Mouse (Mus musculus) c-Kit-positive CD71-positive TER-119-negative erythroid progenitor cells, embryonic 14.5 days (primary cell): ENCODE results near the gene Gfer.
"Not testable (repeated sequence)": the region's sequence is repeated elsewhere in the genome, so short reads cannot be mapped to it uniquely, and the experiment has no call there.

Experiments used
- DNase-seq: peaks from one replicate; pipeline ENCODE4 v3.0.0-alpha.2; 2013; ENCODE audit warnings: low read depth

Gfer gene

DNA sequence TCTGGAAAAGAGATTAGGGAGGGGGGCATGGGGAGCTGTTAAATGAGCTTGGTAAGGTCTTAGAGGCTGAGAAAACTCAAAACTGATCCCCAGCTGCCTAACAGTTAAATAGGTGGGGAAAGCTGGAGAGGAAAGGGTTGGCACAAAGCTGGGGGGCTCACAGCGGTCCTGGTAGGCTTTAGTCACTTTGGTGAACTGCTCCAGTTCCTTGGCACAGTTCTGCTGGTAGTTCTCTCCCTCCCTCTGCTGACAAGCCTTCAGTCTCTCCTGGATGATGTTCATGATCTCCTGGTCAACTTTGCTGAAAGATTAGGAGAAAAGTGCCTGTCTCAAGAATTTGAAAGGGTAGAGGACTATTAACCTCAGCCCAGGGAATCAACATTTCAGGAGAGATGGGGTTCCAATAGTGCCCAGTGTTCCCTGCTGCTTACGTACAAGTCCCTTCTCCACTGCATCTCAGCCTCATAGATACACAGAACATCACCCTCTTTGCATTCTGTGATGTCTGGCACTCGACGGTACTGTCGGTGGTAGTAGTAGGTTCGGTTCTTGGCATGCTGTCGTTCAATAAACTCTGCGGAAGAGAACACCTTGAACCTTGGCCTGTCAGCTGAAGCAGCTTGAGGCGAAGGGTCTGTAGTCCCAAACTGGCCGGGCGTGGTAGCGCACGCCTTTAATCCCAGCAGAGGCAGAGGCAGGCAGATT lies 26.4 kb upstream of the Gfer start:
- DNase-seq: no peak

DNA sequence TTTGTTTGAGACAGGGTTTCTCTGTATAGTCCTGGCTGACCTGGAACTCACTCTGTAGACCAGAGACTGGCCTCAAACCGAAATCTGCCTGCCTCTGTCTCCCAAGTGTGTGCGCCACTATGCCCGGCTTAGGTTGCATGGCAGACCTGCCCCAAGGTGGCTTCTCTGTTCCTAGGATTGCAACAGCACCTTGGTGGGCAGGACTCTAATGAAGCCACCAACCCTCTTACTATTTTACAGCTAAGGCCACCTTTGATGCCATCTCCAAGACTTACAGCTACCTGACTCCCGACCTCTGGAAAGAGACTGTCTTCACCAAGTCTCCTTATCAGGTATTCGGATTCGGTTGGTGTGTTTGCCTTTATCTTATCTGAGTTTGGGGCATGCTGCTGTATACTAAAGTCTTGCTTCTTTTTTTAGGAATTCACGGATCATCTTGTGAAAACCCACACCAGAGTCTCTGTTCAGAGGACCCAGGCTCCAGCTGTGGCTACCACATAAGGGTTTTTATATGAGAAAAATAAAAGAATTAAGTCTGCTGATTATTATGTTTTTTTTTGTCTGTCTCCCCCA lies 25.5 kb upstream of the Gfer start:
- not testable (repeated sequence) for DNase-seq

DNA sequence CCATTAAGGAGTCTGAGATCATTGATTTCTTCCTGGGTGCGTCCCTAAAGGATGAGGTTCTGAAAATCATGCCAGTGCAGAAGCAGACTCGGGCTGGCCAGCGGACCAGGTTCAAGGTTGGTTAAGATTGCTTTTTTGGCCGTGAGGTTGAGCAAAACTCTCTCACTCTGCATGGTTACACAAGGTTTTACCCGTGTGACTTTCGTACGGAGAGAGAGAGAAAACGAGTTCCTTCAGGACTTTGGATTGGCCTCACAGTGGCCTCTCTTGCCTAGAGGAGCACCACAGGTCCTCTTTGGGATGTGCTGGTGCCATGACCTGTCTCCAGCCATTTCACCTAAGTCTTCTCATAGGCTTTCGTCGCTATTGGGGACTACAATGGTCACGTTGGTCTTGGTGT lies 24.7 kb upstream of the Gfer start:
- not testable (repeated sequence) for DNase-seq

DNA sequence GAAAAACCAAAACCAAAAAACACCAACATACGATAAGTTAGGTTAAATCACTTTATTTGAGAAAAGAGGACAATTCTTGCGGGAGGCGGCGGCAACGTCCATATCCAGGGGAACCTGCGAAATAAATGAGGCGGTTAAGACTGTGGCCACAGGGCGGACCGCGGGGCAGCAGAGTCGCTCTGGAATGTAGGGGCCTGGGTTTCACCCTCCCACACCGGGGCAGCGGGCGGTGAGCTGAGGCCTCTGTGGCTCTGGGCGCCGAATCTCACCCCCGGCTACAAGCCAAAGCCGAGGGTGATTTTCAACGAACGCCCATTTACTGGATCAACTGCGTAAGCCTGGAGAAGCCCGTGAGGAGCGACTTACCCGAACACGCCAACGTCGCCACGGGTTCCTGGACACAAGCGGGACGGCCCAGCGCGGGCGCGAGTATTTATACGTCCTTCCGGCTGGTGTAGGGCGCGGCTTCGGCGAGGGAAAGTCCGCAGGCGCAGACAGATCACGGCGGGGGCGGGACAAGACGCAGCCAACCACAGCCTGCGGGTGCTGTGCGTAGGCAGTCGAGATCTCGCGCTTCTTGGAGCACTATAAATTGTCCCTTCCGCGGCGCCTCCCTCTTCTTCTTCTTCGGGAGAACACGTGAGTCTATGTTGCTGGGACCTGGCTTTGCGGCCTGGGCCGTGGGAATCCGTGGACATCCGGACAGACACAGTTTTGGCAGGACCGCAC lies 23.7 kb upstream of the Gfer start:
- peak; percentile 95 for DNase-seq

DNA sequence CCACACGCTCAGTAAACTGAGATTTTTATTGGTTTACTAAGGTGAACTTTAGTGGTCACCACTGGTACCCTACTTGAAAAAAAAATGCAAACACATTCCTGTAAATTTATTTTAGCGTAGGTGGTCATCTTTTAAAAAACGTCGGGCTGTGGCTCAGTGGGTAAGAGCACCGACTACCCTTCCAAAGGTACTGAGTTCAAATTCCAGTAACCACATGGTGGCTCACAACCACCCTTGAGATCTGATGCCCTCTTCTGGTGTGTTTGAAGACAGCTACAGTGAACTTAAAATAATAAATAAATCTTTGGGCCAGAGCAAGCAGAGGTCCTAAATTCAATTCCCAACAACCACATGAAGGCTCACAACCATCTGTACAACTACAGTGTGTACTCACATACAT lies 23.0 kb upstream of the Gfer start:
- DNase-seq: not testable (repeated sequence)

DNA sequence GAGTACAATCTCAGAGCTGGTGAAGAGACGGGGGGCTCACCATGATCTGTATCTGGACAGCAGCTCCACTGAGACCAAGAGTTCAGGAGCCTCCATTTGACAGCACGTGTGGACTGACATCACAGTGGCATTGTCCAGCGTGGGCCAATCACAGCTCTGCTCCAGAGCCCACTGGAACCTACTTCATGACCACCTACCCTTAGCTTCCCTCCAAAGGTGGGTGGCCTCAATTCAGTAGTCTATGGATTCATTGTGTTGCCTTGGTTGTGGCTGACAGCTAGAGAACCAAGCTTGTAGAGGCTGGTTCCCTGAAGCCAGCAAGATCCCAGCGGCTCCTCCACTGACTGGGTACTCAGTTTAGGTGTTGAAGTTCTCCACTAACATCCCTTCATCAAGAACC lies 22.0 kb upstream of the Gfer start, which contains the start of the genes Rnf151 and Rps2:
Gene Rnf151, minus strand, starts transcription at position 121 of the 400 bp plus-strand sequence.
Gene Rps2, plus strand, starts transcription at position 174 of the 400 bp plus-strand sequence.
- no peak for DNase-seq

DNA sequence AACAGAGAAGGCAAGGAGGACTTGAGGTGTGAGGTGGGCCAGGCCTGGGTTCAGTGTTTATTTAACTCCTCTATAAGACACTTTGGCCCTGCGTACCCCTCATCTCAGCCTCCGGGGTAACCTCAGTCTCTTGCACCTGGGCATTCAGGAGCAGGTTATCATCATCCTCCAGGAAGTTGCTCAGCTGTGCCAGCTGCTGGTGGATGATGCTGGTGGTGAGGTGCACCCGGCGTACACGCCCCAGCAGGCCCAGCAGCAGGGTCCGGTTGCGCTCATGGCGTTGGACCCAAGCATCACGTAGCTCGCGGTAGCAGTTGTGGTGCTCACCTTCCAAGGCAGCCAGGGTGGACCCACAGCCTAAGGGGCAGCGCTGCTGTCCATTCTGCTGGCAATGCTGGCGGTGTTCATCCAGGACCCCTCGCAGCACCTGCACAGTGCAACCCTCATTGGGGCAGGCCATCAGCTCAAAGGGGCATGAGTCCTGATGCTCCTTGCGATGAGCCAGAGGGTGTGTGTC lies 20.3 kb upstream of the Gfer start:
- DNase-seq: no peak

DNA sequence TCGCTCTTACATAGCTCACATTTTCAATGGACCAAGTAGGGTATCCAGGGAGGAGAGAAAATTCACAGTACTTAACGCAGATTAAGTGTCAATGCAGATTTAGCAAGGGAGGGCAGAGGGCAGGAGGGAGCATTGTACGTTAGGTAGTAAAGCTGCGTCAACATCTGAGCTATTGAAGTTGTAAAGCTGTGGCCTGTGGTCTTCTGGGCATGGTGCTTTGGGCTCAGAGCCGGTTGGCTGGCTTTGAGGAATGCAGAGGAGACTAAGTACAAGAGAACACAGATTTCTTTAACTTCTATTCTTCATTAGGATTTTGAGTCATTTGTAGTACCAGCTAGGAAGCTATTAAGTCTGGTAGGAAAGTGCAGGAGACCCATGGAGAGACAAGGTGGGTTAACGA lies 19.6 kb upstream of the Gfer start:
- no peak for DNase-seq

DNA sequence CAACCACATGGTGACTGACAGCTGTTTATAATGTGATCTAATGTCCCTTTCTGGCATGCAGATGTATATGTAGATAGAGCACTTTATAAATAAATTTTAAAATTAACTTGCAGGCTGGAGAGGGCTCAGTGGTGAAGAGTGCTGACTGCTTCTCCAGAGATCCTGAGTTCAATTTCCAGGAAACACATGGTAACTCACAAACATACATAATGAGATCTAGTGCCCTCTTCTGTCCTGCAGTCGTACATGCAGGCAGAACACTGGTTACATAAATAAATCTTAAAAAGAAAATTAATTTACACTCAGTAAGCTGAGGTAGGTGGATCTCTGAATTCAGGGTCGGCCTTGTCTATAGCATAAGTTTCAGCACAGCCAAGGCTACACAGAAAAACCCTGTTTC lies 12.7 kb upstream of the Gfer start:
- no peak for DNase-seq

DNA sequence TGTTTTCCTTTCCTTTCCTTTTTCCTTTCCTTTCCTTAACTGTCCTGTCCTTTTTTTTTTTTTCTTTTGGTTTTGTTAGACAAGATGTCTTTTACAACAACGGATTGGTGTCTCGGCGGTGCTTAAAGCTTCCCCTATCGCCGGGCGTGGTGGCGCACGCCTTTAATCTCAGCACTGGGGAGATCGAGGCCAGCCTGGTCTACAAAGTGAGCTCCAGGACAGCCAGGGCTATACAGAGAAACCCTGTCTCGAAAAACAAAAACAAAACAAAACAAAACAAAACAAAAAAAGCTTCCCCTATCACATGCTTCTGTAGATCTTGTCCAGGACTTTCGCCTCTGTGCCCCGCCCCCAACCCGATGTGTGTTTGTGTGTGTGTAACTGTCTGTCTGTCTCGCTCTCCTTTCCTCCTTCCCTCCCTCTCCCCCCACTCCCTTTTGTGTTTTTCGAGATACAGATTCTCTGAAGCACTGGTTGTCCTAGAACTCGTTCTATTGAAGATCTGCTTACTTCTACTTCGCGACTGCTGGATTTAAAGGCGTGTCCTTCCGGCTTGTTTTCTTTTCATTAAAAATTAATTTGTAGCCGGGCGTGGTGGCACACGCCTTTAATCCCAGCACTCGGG lies 12.0 kb upstream of the Gfer start:
- no peak for DNase-seq

DNA sequence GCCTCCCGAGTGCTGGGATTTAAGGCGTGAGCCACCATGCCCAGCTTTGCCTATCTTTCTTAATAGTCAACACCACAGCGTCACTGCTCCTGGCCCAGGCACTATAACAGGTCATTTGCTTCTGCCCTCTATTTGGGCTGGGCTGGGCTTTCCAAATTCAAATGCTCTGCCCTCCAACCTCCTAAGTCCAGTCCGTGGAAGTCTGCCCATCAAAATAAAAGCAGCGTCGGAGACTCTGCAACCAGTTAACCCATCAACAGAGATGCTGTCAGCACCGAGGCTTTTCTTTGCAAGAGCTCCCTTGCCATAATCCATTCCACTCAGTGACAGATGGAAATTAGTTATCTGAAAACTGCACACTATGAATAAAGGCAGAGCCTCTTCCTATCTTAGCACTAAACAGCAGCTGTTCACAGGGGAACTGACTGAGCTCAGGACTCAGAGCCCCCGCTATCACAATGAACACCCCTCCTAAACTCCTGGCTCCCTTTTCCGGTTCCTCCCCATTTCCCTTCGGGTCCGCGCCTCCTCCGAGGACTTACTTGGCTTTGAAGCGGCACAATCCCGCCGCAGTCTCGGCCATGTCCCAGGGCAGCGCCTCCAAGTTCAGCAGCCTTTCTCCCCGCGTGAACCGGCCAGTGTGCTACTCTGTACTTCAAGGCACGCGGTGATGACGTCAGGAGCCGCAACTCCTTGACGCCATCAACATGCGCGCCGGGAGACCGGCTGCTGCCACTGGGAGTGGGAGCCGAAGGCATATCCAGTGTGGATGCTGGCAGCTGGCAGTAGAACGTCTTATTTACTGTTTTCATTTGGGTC lies 11.2 kb upstream of the Gfer start, which contains the start of gene Tbl3:
Gene Tbl3, minus strand, starts transcription at position 679 of the 819 bp plus-strand sequence.
- DNase-seq: peak; percentile 92

DNA sequence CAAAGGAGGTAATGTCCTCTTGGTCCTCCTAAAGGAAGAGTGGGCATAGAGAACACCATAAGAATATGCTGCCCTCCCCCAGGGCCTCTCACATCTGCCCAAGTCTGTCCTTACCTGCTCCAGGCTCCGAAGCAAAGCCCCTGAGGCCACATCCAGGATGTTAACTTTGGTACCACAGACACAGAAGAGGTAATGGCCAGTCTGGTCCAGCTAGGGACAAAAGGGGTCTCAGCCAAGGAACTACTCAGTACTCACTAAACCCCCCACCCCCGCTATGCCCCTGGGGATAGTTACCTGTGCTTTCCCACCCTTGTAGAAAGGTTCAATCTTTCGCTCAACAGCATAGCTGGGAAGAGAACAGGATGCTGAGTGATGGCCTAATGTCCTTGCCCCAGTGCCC lies 9.9 kb upstream of the Gfer start:
- no peak for DNase-seq

DNA sequence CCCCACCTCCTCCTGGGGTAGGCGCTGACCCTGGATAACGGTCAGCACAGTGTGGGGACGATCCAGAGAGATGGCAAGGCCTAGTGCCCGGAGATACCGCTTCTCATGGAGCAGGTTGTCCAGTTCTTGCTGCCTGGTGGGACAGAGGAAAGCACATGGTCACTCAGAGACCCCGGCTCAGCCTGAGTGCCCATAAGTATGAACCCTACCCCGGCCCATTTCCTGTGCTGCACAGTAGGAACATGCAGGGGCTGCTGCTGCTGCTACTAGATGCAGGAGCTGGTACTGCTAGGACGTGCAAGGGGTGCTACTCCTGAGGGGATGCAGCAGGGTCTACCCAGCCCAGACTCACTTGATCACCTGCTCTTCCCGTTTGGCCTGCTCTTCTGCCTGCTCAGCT lies 5.3 kb upstream of the Gfer start:
- no peak for DNase-seq

DNA sequence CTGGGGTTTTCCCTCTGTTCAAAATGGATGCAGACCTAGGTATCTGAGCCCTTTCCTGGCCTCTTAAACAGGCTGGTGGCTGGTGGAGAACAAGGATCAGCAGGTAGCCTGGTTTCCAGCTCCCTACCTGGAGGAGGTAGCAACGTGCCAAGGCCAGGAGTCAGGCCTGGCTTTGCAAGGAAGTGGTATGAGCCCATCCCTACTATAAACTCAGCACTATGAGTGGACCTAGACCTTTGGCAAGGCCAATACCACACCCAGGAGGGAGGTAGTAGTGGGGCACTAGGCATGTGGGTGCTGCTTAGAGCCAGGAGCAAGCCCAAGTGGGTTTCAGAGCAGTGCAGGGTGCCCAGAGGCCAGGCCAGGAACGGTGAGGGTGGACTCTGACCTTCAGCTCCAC lies 3.5 kb upstream of the Gfer start:
- DNase-seq: no peak

DNA sequence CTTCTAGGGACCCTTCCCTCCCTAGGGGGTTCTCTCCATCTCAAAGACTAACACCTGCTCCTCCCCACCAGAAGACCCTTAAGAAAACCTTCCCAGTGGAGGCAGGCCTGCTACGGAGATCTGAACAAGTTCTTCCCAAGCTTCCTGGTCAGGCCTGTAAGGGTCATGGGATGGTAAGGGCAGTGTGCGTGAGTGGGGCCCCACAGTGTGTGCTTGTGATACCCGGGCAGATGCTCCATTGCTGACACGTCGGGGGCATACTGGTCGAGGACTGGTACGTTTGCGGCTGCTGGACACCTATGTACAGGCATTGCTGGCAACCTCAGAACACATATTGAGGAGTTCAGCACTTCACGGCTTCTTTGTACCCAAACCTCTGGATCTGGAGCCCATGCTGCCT lies 2.8 kb upstream of the Gfer start:
- no peak for DNase-seq

DNA sequence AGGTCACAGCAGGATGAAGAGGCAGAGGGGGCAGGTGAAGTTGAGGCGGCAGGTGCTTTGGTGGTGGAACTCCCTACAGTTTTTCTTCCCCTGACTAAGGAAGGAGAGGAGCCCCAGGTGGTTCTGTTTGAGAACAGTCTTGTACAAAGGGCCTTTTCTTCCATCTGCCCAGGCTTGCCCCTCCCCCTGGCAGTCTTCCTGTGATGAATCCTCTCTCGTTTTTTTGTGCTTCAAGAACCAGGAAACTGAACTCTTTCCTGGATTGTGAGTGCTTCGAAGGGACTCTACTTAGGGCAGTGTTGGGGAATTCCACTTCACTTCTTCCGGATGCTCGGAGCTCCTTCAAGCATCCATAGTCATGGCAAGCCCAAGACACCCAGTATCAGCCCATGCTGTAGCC lies 2.0 kb upstream of the Gfer start:
- DNase-seq: no peak

DNA sequence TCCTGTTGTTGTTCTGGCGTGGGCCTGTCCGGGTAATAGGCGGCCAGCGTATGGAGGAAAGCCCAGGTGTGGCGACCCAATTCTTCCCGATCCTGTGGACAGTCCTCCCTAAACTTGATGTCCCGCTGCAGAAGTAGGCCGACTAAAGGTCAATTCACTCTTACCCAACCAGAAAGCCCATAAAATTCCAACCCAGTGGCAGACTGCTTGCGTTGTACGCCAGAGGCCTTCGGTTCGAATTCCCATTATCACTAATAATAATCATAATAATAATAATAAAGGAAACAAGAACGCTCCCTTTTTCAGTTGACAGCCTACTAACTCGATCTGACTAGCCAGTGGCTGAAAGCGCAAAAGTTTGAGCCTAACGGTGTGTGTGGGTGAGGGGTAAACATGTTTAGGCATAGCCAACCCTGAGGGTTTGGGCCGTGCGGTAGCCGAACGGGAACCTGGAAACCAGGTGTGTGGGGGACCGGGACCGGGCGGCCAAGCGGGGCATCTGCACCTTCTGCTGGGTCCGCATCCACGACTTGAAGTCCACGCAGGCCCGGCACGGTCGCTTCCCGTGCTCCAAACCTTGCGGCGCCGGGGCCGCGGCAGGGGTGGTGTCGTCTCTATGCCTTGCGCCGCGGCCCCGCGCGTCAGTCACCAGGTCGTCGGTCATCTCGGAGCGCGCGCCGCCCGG lies 488 bp downstream of the Gfer start:
- DNase-seq: no peak

DNA sequence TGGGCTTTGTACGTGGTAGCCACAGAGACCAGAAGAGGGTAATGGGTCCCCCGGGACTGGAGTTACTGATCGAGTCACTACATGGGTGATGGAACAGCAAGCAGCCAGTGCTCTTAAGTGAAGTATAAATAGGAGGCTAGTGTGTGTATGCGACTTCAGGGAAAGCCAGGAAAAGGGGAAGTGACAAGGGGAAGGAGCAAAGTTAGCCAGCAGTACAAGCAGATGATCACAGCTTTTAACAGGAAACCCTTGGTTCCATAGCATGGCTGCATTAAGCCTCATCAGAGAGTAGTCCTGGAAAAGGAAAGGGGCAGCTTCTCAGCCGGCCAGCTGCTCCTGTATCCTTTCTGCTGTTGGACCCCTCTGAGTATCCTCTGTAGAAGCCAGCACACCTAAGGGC lies 3.6 kb downstream of the Gfer start:
- DNase-seq: no peak

DNA sequence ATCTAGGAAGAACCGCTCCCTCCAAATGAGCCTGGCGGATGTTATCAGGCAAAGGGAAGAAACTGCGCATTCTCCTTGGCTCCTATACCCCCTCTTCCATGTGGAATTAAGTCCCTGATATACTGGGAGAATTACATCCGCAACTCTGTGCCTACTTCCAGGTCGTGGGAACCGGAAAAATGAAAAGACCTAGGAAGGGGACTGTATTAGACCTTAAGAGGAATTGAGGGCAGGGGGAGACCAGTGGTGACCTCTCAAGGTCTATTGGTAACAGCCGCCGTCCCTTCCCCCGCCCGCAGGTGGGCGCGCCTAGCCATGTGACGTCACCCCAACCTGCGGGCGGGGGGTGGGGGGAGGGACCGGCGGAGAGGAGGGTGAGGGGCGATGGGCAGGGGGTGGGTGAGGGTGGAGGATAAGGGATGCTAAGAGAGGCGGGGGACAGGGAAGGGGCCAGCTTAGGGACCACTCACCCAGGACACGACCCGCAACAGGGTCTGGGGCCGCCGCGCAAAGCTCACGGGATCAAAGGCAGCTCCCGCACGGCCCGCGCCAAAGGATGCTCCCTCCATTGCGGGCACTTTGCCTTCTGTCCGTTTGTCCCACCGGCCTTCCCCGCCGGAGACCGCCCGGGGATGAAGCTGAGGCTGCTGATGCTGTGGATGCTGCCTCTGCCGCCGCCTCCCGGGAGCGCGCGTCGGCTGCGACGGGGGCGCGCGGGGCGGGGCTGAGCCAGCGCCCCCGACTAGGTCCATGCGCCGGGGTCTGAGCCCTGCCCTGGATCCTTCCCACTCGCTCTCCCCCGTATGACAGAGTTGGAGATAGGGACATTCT lies 6.5 kb downstream of the Gfer start, which contains the start of gene Syngr3:
Gene Syngr3, minus strand, starts transcription at position 705 of the 831 bp plus-strand sequence.
- DNase-seq: no peak

DNA sequence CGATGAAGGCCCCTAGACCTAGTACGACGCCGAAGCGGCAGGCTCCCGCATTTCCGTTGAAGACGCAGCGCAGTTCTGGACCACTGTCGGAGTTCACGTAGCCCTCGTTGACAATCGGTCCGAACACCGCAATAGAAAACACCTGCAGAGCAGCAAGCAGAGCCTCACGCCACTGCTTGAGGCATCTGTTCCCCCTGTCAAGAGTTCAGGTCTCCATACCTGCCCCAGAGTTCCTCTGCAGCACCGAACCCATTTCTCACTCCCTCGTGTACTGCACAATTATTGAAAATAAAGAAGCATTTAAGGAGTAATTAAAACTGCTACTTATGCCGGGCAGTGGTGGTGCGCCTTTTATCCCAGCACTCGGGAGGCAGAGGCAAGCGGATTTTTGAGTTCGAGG lies 8.4 kb downstream of the Gfer start:
- DNase-seq: no peak
